Mouse (Mus musculus) small intestine, adult 2 months (tissue): ENCODE results near the gene Spg7. TPM values are rescaled to one million over a fixed set of nuclear protein-coding genes. Genes with fewer than 3 reads are reported as not detected.

ENCODE experiments used
- H3K27ac ChIP-seq: fragments of 200-500 bp; 2 replicates; pipeline ENCODE4 v1.5.1; 2012; ENCODE audit warnings: low read depth, low read length, control low read depth, inconsistent platforms; ENCODE audit not compliant: insufficient read depth
- H3K27me3 ChIP-seq: fragments of 200-500 bp; 2 replicates; pipeline ENCODE4 v1.6.1; 2012; ENCODE audit warnings: mild to moderate bottlenecking, moderate library complexity, low read length, inconsistent platforms; ENCODE audit not compliant: control insufficient read depth, insufficient read depth
- H3K36me3 ChIP-seq: fragments of 200-500 bp; 2 replicates; pipeline ENCODE4 v1.6.1; 2012; ENCODE audit warnings: mild to moderate bottlenecking, low read length, control low read depth, inconsistent platforms; ENCODE audit not compliant: control insufficient read depth, insufficient read depth
- H3K4me1 ChIP-seq: fragments of 200-500 bp; 2 replicates; pipeline ENCODE4 v1.6.1; 2012; ENCODE audit warnings: low read length, inconsistent platforms, mixed read lengths; ENCODE audit not compliant: control insufficient read depth, insufficient read depth, insufficient read length
- H3K4me3 ChIP-seq: fragments of 200-500 bp; 2 replicates; pipeline ENCODE4 v1.5.1; 2012; ENCODE audit warnings: low read depth, mild to moderate bottlenecking, control low read depth, inconsistent platforms, low read length, moderate library complexity
- CTCF ChIP-seq: fragments of 200-500 bp; IDR thresholded peaks from 2 replicates; pipeline ENCODE4 v1.5.1; 2012; ENCODE audit warnings: low read depth, mild to moderate bottlenecking, control low read depth, inconsistent platforms, low read length, moderate library complexity, mixed read lengths; ENCODE audit not compliant: insufficient replicate concordance, insufficient read length; ENCODE audit errors: extremely low read depth
- POLR2A ChIP-seq: fragments of 200-500 bp; IDR thresholded peaks from 2 replicates; pipeline ENCODE4 v1.6.1; 2012; ENCODE audit warnings: low read depth, mild to moderate bottlenecking, control low read depth, inconsistent platforms, low read length, moderate library complexity
- WGBS: fragments of 180-500 bp; shearing (Covaris S2); methylation state at CpG from one replicate; pipeline ENCODE4 v1.1.7; 2018; 5-methylcytosine and 5-hydroxymethylcytosine counted together
- polyA plus RNA-seq: library from polyadenylated mRNA; depleted of rRNA; stranded (reverse); fragments of >200 nt; gene quantifications from 2 replicates; pipeline ENCODE4 v1.2.3, GENCODE M21; 2012; rRNA removed

The Spg7 gene
- polyA plus RNA-seq, 1 experiment: 132 TPM

DNA sequence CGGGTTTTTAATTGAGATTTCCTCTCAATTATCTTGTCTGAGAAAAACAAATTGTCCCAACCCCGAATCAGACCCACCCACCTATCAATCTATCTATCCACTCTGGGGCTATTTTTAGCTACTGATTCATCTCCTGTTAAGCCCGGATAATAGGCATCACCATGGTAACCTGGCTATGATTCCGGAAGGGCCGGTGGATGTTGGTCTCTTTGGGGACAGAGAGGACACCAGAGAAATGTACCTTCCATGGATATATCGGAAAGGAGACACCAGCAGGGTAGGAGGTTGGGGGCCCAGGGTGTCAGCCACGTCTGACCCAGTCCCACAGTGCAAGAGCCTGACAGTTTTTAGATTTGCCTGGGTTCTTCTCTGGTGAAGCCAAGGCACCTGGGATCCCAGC lies 72.7 kb downstream of the Spg7 start:
- TF ChIP-seq CTCF: no peak
- no peak for TF ChIP-seq POLR2A
- H3K36me3 ChIP-seq: no peaks in the 10 kb centered on the region
- no peak overlapping the region for H3K27ac ChIP-seq
- WGBS: 22% methylated on average over 7 of the region's 7 CpGs
- H3K4me1 ChIP-seq: no peaks in the 10 kb centered on the region; the same call in 1 of the 2 replicates
- no peak overlapping the region for H3K4me3 ChIP-seq
- H3K27me3 ChIP-seq: no peaks in the 10 kb centered on the region

DNA sequence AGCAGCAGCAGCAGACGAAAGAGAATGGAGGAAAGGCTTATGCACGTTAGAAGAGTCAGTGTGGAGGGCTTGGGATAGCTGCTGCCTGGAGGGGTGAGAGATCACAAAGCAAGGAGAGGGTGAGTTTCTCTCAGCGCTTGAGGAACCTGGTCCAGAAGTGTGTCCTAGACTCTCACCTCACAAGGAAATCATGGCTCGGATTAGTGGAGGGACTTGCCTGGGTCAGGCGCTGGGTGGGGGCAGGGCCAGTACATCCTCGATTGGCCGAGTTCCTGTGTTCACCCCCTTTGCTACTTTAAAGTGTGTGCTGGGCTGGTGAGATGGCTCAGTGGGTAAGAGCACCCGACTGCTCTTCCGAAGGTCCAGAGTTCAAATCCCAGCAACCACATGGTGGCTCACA lies 73.1 kb downstream of the Spg7 start:
- H3K36me3 ChIP-seq: no peaks in the 10 kb centered on the region
- no peak overlapping the region for H3K4me3 ChIP-seq
- no peaks in the 10 kb centered on the region for H3K27me3 ChIP-seq
- no peak for TF ChIP-seq CTCF
- TF ChIP-seq POLR2A: no peak
- no peaks in the 10 kb centered on the region; the same call in 1 of the 2 replicates for H3K4me1 ChIP-seq
- H3K27ac ChIP-seq: no peak overlapping the region
- 51% methylated on average over 9 of the region's 9 CpGs for WGBS

DNA sequence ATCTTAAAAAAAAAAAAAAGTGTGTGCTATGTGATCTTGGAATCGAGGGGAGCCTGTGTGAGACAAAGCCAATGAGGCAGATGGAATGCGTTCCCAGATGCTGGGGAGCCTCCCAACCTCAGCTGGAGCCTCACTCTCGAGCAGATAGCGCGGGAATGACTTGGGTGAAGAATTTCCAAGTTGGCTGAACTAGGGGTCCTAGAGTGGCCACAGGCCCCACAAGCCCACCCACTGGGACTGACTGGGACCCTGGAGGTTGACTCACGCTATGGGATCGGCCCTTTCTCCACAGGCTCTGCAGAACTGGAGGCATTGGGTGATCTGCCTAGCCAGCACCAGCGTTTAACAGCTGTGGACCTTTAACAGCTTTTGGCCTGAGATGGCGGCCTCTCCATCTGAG lies 73.5 kb downstream of the Spg7 start:
- H3K4me3 ChIP-seq: no peak overlapping the region
- no peak overlapping the region for H3K27ac ChIP-seq
- TF ChIP-seq CTCF: no peak
- TF ChIP-seq POLR2A: no peak
- 87% methylated on average over 9 of the region's 9 CpGs for whole genome bisulfite sequencing
- no peaks in the 10 kb centered on the region for H3K36me3 ChIP-seq
- no peaks in the 10 kb centered on the region for H3K4me1 ChIP-seq
- H3K27me3 ChIP-seq: no peaks in the 10 kb centered on the region

DNA sequence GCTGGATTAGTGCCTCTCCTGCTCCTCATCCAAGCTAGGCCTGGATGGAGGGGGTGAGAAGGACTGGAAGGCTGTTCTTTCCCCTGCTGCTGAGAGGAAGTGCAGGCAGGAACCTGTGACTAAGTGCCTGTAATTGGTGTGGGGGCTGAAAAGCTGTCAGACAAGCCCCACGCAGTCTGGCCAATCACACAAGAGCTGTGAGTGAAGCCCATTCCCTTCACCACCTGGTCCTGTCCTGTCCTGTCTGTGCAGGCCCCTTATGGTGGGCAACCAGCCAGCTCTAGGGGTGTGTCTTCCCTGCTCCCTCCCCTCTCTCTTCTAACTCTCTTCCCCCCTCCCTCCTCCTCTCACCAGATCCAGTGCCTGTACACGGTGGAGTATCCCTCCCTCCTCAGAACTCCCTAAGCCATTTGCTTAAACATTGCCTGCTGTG lies 74.9 kb downstream of the Spg7 start:
- 53% methylated on average over 2 of the region's 2 CpGs for WGBS
- Histone ChIP-seq H3K27me3 (no peaks in the 10 kb centered on the region), H3K27ac (no peak overlapping the region), H3K4me3 (no peak overlapping the region), H3K4me1 (no peaks in the 10 kb centered on the region), H3K36me3 (no peaks in the 10 kb centered on the region)
- TF ChIP-seq POLR2A: no peak
- TF ChIP-seq CTCF: no peak

DNA sequence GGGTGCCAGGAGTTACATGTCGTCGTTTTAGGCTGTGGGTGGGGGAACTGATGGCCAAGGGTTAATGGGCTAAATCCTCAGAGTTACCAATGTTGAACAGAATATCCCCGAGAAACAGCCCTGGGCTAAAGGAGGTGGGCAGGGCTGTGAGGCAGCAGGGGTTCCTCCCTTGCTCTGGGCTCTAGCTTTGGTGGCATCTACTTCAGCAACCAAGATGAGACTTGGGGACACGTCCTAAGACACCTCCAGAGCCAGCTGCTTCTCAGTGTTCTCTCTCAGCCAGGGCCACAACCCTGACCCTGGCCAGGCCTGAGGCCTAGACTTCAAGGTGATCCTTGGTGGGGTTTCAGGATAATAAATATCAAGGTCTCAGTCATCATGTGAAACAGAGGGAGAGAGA lies 76.0 kb downstream of the Spg7 start:
- Histone ChIP-seq H3K27ac (no peak overlapping the region), H3K4me3 (no peak overlapping the region), H3K27me3 (no peaks in the 10 kb centered on the region), H3K36me3 (no peaks in the 10 kb centered on the region), H3K4me1 (no peaks in the 10 kb centered on the region)
- WGBS: 71% methylated on average over 4 of the region's 4 CpGs
- no peak for TF ChIP-seq CTCF
- TF ChIP-seq POLR2A: no peak

DNA sequence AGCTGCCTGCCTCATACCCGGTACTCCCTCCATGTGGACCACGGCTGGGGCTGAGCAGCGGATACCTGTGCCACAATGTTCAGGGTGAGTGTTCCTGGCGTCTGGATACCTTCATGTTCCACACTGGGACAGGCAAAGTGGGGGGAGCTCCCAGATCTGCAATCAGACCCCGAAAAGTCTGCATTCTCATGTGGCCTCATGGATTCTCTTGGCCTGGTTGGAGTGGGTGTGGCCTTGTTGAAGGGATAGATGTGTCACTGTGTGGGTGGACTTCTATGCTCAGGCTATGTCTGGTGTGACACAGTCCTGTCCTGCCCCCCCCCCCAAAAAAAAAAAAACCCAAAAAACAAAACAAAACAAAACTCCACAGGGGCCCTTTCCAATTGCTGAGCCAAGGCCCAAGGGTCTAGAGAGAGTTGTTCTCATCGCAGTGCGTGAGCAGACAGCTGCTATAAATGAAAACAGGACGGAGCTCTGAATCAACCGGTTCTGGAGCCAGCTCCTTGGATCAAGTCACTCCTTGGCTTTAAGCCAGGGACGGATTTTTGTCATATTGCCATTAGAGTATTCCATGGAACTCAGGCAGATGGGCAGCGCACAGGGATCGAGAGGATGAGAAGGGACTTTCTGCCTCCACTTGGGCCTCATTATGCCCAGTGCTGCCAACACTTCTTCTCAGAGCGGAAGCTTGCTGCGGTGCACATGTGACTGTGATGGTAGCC lies 79.2 kb downstream of the Spg7 start:
- no peaks in the 10 kb centered on the region for H3K4me1 ChIP-seq
- no peak for TF ChIP-seq CTCF
- no peak for TF ChIP-seq POLR2A
- no peaks in the 10 kb centered on the region for H3K36me3 ChIP-seq
- H3K4me3 ChIP-seq: no peak overlapping the region
- no peaks in the 10 kb centered on the region for H3K27me3 ChIP-seq
- WGBS: 66% methylated on average over 14 of the region's 14 CpGs
- peak overlapping the region; percentile 57; the same call in 1 of the 2 replicates for H3K27ac ChIP-seq

DNA sequence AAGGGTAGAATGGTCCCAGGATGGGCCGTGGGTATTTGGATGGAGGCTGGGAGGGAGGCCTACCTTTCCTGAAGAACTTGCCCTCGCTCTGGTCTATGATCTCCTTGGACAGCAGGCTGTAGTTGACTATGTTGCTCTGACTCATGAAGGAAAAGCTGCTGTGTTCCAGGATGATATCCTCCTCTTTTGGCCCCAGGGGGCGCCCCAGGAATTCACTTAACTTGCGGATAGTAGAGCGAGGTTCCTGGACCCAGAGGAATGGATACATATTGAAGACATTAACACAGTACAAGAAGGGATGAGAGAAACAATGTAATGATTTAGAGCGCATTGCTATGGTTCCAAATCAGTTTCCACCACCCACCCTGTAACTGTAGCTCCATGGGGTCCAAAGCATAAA lies 82.5 kb downstream of the Spg7 start:
- Histone ChIP-seq H3K4me3 (no peak overlapping the region), H3K27ac (no peak overlapping the region), H3K4me1 (no peaks in the 10 kb centered on the region), H3K27me3 (no peaks in the 10 kb centered on the region), H3K36me3 (no peaks in the 10 kb centered on the region)
- TF ChIP-seq POLR2A: no peak
- peak; percentile 63; the same call in 1 of the 2 replicates for TF ChIP-seq CTCF
- WGBS: 47% methylated on average over 6 of the region's 6 CpGs

DNA sequence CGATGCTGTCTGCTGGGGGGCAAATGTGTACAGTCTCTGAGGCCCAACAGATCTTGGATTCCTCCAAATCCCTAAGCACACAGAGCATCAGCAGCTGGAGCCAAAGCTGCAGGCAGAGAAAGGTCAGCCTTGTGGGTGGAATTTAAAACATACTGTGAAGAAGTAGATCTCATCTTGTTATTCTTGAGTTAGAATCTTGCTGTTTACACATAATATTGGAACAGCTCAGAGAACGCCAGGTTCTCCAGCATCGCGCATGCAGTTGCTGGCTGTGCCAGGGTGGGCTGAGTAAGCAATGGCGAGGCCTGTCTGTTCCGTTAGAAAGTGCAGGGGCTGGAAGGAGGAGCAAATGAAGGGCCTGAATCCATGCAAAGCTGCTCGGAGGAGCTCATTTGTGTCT lies 83.6 kb downstream of the Spg7 start:
- 66% methylated on average over 7 of the region's 7 CpGs for WGBS
- Histone ChIP-seq H3K36me3 (no peaks in the 10 kb centered on the region), H3K4me3 (no peak overlapping the region), H3K4me1 (no peaks in the 10 kb centered on the region), H3K27me3 (no peaks in the 10 kb centered on the region), H3K27ac (0 out of 2 replicates have a peak overlapping the region, but pooled peaks have one; percentile 43)
- TF ChIP-seq POLR2A: no peak
- TF ChIP-seq CTCF: no peak

Other genes with a start within 250 kb of the Spg7 start
- not detected in 2 replicates for gene Cdh15, start 215.0 kb upstream of the Spg7 start, polyA plus RNA-seq
- 23.9 and 79.9 TPM in 2 replicates for gene Ankrd11, start 20.7 kb upstream of the Spg7 start, polyA plus RNA-seq
- 2,280 and 2,994 TPM in 2 replicates for gene Rpl13, start 39.4 kb downstream of the Spg7 start, polyA plus RNA-seq
- gene Cpne7, start 54.4 kb downstream of the Spg7 start, polyA plus RNA-seq: 0.77 and 0.94 TPM in 2 replicates
- 0.19 and 0.41 TPM in 2 replicates for gene Sult5a1, start 95.4 kb downstream of the Spg7 start, polyA plus RNA-seq
- gene Dpep1, start 123.3 kb downstream of the Spg7 start, polyA plus RNA-seq: 152 and 830 TPM in 2 replicates
- 77.5 and 148 TPM in 2 replicates for gene Chmp1a, start 149.8 kb downstream of the Spg7 start, polyA plus RNA-seq
- gene Spata33, start 149.9 kb downstream of the Spg7 start, polyA plus RNA-seq: 0.10 and 0.13 TPM in 2 replicates
- 20.7 and 27.7 TPM in 2 replicates for gene Cdk10, start 161.9 kb downstream of the Spg7 start, polyA plus RNA-seq
- gene Spata2l, start 173.3 kb downstream of the Spg7 start, polyA plus RNA-seq: 11.8 and 19.0 TPM in 2 replicates
- 20.8 and 33.8 TPM in 2 replicates for gene Zfp276, start 191.3 kb downstream of the Spg7 start, polyA plus RNA-seq
- gene Vps9d1, start 191.4 kb downstream of the Spg7 start, polyA plus RNA-seq: 48.3 and 106 TPM in 2 replicates